Mouse (Mus musculus): Measurements from ENCODE around the gene Vangl2.

- no peak for TF ChIP-seq CTCF (IDR thresholded peaks at IDR 0.05 in 2 of 3, conservative IDR thresholded peaks at IDR 0.05 in 1 of 3; ENCODE audit: control insufficient read depth in 1 of 3, insufficient read depth in 1 of 3, low read depth in 2 of 3, low read length in 3 of 3, poor library complexity in 1 of 3, severe bottlenecking in 1 of 3)
- TF ChIP-seq EP300 (IDR thresholded peaks at IDR 0.05; ENCODE audit: low read depth in 1 of 2, low read length in 2 of 2), result no peak
- no peak for TF ChIP-seq RCOR1 (IDR thresholded peaks at IDR 0.05; ENCODE audit: low read depth, low read length)
- TF ChIP-seq MAFK (IDR thresholded peaks at IDR 0.05; ENCODE audit: borderline replicate concordance, low read depth, low read length), result no peak
- no peak for TF ChIP-seq POLR2A (IDR thresholded peaks at IDR 0.05; ENCODE audit: control insufficient read depth in 1 of 2, insufficient read depth in 1 of 2, low read depth in 1 of 2, low read length in 2 of 2, poor library complexity in 1 of 2)
- no peak for TF ChIP-seq ZNF384 (IDR thresholded peaks at IDR 0.05; ENCODE audit: low read depth, low read length)
- no peak for TF ChIP-seq HCFC1 (IDR thresholded peaks at IDR 0.05; ENCODE audit: low read depth, low read length)
- no peak for TF ChIP-seq TCF12 (IDR thresholded peaks at IDR 0.05; ENCODE audit: low read depth, low read length)
- TF ChIP-seq E2F4 (IDR thresholded peaks at IDR 0.05; ENCODE audit: borderline replicate concordance, low read depth, low read length), result no peak
- TF ChIP-seq MYC (IDR thresholded peaks at IDR 0.05; ENCODE audit: low read depth, low read length), result no peak
- TF ChIP-seq NELFE (IDR thresholded peaks at IDR 0.05; ENCODE audit: low read depth, low read length), result no peak
- no peak for TF ChIP-seq TAL1 (IDR thresholded peaks at IDR 0.05; ENCODE audit: low read length)
- no peak for TF ChIP-seq CHD1 (IDR thresholded peaks at IDR 0.05; ENCODE audit: low read depth, low read length)
- no peak for TF ChIP-seq ETS1 (IDR thresholded peaks at IDR 0.05; ENCODE audit: low read depth, low read length)
Observed at GRCm38 (mm10) chr1:171979969-171980730, 48.1 kb downstream of the Vangl2 start.
